Mouse (Mus musculus): Measurements from ENCODE around the gene Gm20479. TPM values are rescaled to one million over a fixed set of nuclear protein-coding genes. Genes with fewer than 3 reads are reported as not detected.

Gene Gm20479
- polyA plus RNA-seq, 1 experiment from 2014 or later = 1.1 TPM

DNA sequence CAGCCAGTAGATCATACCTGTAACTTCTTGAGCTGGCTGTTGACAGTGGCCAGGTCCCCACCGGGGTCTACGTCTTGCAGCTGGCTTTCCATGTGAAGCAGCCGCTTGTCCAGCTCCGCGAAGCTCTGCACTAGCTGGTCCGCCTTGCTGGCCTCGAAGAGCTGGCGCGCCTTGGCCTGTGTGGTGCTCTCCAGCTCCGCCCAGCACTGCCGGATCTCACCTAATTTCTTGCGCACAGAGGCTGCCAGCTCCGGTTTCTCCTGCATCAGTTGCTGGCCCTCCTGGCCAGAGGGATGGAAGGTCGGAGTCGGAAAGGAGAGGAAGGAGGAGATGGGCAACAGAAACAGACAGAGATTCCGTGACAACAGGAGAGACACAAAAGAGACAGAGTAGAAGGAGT, 34.2 kb upstream of the Gm20479 start:
- no peak for ATAC-seq (ENCODE audit: low read depth)
- 29% methylated on average over 16 of the region's 16 CpGs for WGBS
- no peaks in the 10 kb centered on the region for H3K9me3 ChIP-seq (ENCODE audit: control insufficient read depth, low read length)
- H3K4me3 ChIP-seq (ENCODE audit: low read length) = no peak overlapping the region
- H3K4me1 ChIP-seq (replicated peaks; ENCODE audit: control insufficient read depth, insufficient read depth, low read length) = no peaks in the 10 kb centered on the region
- H3K27me3 ChIP-seq (ENCODE audit: control insufficient read depth, insufficient read depth, low read depth, low read length) = peaks cover 40% of the 10 kb centered on the region
- H3K9ac ChIP-seq (ENCODE audit: low read length) = no peak overlapping the region
- H3K36me3 ChIP-seq (ENCODE audit: control insufficient read depth, insufficient read depth, low read length) = no peaks in the 10 kb centered on the region
- no peak overlapping the region for H3K4me2 ChIP-seq (ENCODE audit: low read depth, low read length)
- H3K27ac ChIP-seq (ENCODE audit: low read length) = no peak overlapping the region

DNA sequence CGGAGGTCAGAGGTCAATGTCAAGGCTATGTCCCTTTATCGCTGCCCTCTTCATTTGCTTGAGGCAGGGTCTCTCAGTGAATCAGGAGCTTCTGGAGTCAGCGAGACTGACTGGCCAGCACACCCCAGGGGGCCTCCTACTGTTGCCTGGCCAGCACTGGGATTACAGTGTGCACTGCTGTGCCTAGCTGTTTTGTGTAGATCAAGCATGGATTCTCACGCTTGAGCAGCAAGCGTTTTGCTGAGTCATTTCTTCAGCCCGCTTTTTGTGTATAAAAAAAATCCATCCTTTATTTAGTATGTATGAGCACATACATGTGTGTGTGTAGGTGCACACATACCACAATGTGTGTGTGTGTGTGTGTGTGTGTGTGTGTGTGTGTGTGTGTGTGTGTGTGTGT, 32.0 kb upstream of the Gm20479 start:
- Histone ChIP-seq H3K4me1 (replicated peaks; ENCODE audit: control insufficient read depth, insufficient read depth, low read length) (no peaks in the 10 kb centered on the region), H3K9ac (ENCODE audit: low read length) (no peak overlapping the region), H3K27me3 (ENCODE audit: control insufficient read depth, insufficient read depth, low read depth, low read length) (peaks cover 18% of the 10 kb centered on the region), H3K36me3 (ENCODE audit: control insufficient read depth, insufficient read depth, low read length) (no peaks in the 10 kb centered on the region), H3K27ac (ENCODE audit: low read length) (no peak overlapping the region), H3K9me3 (ENCODE audit: control insufficient read depth, low read length) (no peaks in the 10 kb centered on the region), H3K4me2 (ENCODE audit: low read depth, low read length) (no peak overlapping the region), H3K4me3 (ENCODE audit: low read length) (no peak overlapping the region)
- ATAC-seq (ENCODE audit: low read depth) = no peak
- 62% methylated on average over 6 of the region's 6 CpGs for WGBS

DNA sequence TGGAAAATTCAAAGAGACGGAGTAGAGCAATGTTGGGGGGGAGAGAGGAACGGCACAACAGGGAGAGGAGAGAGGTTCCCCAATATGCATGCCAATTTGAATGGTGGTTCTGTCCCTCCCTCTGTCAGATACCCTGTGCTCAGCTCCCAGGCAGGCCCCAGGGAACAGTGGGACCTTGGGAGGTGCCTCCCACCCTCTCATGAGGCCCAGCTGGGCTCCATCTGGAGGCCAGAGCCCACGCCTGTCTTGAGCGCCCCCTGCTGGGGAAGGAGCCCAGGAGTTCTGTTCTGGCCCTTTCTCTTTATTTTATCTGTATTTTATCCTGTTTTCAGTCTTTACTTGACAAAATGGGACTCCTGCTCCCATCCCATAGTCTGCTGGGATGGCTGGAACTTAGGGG, 27.5 kb upstream of the Gm20479 start:
- H3K9ac ChIP-seq (ENCODE audit: low read length) = no peak overlapping the region
- no peaks in the 10 kb centered on the region for H3K36me3 ChIP-seq (ENCODE audit: control insufficient read depth, insufficient read depth, low read length)
- ATAC-seq (ENCODE audit: low read depth) = peak; percentile 68; the same call in 1 of the 2 replicates
- H3K4me3 ChIP-seq (ENCODE audit: low read length) = no peak overlapping the region
- H3K4me1 ChIP-seq (replicated peaks; ENCODE audit: control insufficient read depth, insufficient read depth, low read length) = no peaks in the 10 kb centered on the region
- no peak overlapping the region for H3K27ac ChIP-seq (ENCODE audit: low read length)
- H3K9me3 ChIP-seq (ENCODE audit: control insufficient read depth, low read length) = no peaks in the 10 kb centered on the region
- H3K4me2 ChIP-seq (ENCODE audit: low read depth, low read length) = no peak overlapping the region
- no peaks in the 10 kb centered on the region for H3K27me3 ChIP-seq (ENCODE audit: control insufficient read depth, insufficient read depth, low read depth, low read length)
- 30% methylated on average over 4 of the region's 4 CpGs for WGBS

DNA sequence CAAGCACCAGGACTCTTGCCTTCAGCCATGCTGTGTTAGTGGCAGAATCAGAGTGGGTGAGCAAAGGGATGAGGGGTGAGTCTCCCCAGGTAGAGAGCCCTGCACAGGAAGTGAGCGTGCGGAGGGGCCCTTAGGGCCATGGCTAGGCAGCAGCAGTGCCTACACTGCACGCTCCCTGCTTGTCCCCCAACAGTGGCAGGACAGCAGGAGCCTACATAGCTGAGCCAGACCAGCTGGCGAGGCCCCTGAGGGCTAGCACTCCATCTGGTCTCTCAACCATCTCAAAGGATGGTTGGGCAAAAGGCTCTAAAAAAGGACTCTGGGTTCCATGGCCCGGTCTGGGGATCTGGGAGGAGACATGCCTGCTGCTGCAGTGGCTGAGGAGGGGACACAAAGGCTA, 26.9 kb upstream of the Gm20479 start:
- H3K9me3 ChIP-seq (ENCODE audit: control insufficient read depth, low read length) = no peaks in the 10 kb centered on the region
- no peak overlapping the region for H3K9ac ChIP-seq (ENCODE audit: low read length)
- no peaks in the 10 kb centered on the region for H3K4me1 ChIP-seq (replicated peaks; ENCODE audit: control insufficient read depth, insufficient read depth, low read length)
- no peaks in the 10 kb centered on the region for H3K36me3 ChIP-seq (ENCODE audit: control insufficient read depth, insufficient read depth, low read length)
- no peak overlapping the region for H3K4me3 ChIP-seq (ENCODE audit: low read length)
- ATAC-seq (ENCODE audit: low read depth) = no peak
- WGBS = 62% methylated on average over 5 of the region's 5 CpGs
- H3K27ac ChIP-seq (ENCODE audit: low read length) = no peak overlapping the region
- no peaks in the 10 kb centered on the region for H3K27me3 ChIP-seq (ENCODE audit: control insufficient read depth, insufficient read depth, low read depth, low read length)
- H3K4me2 ChIP-seq (ENCODE audit: low read depth, low read length) = no peak overlapping the region

DNA sequence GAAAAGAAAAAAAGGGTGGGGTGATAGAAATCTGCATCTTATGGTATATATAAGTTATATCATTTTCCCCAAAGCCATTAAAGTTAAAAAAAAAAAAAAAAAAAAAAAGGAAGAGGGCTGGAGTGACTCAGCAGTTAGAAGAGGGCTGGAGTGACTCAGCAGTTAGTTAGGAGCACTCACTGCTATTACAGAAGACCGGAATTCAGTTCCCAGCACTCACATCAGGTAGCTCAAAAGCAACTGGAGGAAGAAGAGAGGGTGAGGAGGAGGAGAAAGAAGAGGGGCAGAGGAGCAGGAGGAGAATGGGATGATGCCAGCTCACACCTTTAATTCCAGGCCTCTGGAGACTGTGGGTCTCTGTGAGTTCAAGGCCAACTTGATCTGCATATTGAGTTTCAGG, 26.0 kb upstream of the Gm20479 start:
- H3K4me1 ChIP-seq (replicated peaks; ENCODE audit: control insufficient read depth, insufficient read depth, low read length) = 0 out of 2 replicates have a peak, but pooled peaks cover 2% of the 10 kb centered on the region
- H3K9me3 ChIP-seq (ENCODE audit: control insufficient read depth, low read length) = no peaks in the 10 kb centered on the region
- H3K4me3 ChIP-seq (ENCODE audit: low read length) = no peak overlapping the region
- no peak overlapping the region for H3K27ac ChIP-seq (ENCODE audit: low read length)
- no peaks in the 10 kb centered on the region for H3K36me3 ChIP-seq (ENCODE audit: control insufficient read depth, insufficient read depth, low read length)
- no peak overlapping the region for H3K4me2 ChIP-seq (ENCODE audit: low read depth, low read length)
- ATAC-seq (ENCODE audit: low read depth) = no peak
- H3K27me3 ChIP-seq (ENCODE audit: control insufficient read depth, insufficient read depth, low read depth, low read length) = no peaks in the 10 kb centered on the region; the same call in 1 of the 2 replicates
- H3K9ac ChIP-seq (ENCODE audit: low read length) = no peak overlapping the region
- WGBS = 71% methylated on average over 1 of the region's 1 CpGs

DNA sequence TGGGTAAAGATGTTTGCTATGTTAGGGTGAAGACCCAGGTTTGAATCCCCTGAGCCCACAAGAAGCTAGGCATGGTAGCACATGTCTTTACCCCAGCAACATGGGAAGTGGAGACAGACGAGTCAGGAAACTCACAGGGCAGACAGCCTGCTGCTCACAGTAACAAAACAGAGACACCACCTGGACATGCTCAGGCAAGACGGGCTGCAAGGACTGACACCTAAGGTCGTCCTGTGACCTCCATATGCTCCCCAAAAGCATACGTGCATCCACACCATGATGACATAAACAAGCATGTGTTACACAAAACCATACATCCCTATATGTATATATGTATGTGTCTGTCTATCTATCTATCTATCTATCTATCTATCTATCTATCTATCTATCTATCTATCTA, 24.3 kb upstream of the Gm20479 start:
- Histone ChIP-seq H3K4me1 (replicated peaks; ENCODE audit: control insufficient read depth, insufficient read depth, low read length) (0 out of 2 replicates have a peak, but pooled peaks cover 2% of the 10 kb centered on the region), H3K9me3 (ENCODE audit: control insufficient read depth, low read length) (no peaks in the 10 kb centered on the region), H3K9ac (ENCODE audit: low read length) (no peak overlapping the region), H3K4me2 (ENCODE audit: low read depth, low read length) (no peak overlapping the region), H3K36me3 (ENCODE audit: control insufficient read depth, insufficient read depth, low read length) (no peaks in the 10 kb centered on the region), H3K27ac (ENCODE audit: low read length) (no peak overlapping the region), H3K4me3 (ENCODE audit: low read length) (no peak overlapping the region), H3K27me3 (ENCODE audit: control insufficient read depth, insufficient read depth, low read depth, low read length) (peaks cover 3% of the 10 kb centered on the region; the same call in 1 of the 2 replicates)
- 37% methylated on average over 4 of the region's 4 CpGs for WGBS
- no peak for ATAC-seq (ENCODE audit: low read depth)

DNA sequence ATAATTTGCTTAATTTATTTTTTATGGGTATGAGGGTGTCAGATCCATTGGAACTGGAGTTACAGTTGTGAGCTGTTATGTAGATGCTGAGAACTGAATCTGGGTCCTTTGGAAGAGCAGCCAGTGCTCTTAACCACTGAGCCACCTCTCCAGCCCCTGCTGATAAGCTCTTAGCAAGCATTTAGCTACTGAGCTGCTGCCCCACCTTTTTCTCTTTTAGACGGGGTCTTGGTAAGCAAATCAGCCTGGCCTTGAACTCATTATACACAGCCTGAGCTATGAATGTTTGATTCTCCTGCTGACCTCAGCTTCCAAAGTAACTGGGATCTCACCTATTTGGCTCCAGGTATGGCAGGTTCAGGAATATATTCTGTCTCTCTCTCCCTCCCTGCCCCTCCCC, 23.8 kb upstream of the Gm20479 start:
- no peak overlapping the region for H3K4me2 ChIP-seq (ENCODE audit: low read depth, low read length)
- H3K9ac ChIP-seq (ENCODE audit: low read length) = no peak overlapping the region
- no peak overlapping the region for H3K27ac ChIP-seq (ENCODE audit: low read length)
- peaks cover 7% of the 10 kb centered on the region for H3K27me3 ChIP-seq (ENCODE audit: control insufficient read depth, insufficient read depth, low read depth, low read length)
- H3K36me3 ChIP-seq (ENCODE audit: control insufficient read depth, insufficient read depth, low read length) = no peaks in the 10 kb centered on the region
- no peak overlapping the region for H3K4me3 ChIP-seq (ENCODE audit: low read length)
- H3K9me3 ChIP-seq (ENCODE audit: control insufficient read depth, low read length) = no peaks in the 10 kb centered on the region
- 33% methylated on average over 1 of the region's 1 CpGs for WGBS
- H3K4me1 ChIP-seq (replicated peaks; ENCODE audit: control insufficient read depth, insufficient read depth, low read length) = 0 out of 2 replicates have a peak, but pooled peaks cover 2% of the 10 kb centered on the region
- no peak for ATAC-seq (ENCODE audit: low read depth)

DNA sequence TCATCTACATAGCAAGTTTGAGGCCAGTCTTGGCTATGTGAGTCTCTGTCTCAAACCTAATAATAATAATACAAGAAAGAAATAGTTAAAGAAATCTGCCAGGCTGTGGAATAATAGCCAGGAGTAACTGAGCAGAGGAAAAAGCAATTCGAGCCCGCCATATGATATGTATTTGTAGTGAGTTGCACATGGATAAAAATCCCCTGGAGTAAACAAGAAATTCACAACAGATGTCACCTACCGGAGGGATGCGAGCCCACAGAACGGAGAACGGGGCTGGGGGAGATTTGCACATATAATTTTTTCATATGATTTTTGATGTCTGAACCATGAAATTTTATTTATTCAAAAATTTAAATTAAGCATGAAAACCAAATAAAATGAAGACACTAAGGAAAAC, 22.6 kb upstream of the Gm20479 start:
- ATAC-seq (ENCODE audit: low read depth) = no peak
- Histone ChIP-seq H3K9ac (ENCODE audit: low read length) (no peak overlapping the region), H3K4me1 (replicated peaks; ENCODE audit: control insufficient read depth, insufficient read depth, low read length) (peaks cover 2% of the 10 kb centered on the region; the same call in 1 of the 2 replicates), H3K9me3 (ENCODE audit: control insufficient read depth, low read length) (no peaks in the 10 kb centered on the region), H3K4me2 (ENCODE audit: low read depth, low read length) (no peak overlapping the region), H3K27me3 (ENCODE audit: control insufficient read depth, insufficient read depth, low read depth, low read length) (peaks cover 18% of the 10 kb centered on the region), H3K4me3 (ENCODE audit: low read length) (no peak overlapping the region), H3K27ac (ENCODE audit: low read length) (no peak overlapping the region), H3K36me3 (ENCODE audit: control insufficient read depth, insufficient read depth, low read length) (no peaks in the 10 kb centered on the region)
- 90% methylated on average over 6 of the region's 6 CpGs for WGBS

DNA sequence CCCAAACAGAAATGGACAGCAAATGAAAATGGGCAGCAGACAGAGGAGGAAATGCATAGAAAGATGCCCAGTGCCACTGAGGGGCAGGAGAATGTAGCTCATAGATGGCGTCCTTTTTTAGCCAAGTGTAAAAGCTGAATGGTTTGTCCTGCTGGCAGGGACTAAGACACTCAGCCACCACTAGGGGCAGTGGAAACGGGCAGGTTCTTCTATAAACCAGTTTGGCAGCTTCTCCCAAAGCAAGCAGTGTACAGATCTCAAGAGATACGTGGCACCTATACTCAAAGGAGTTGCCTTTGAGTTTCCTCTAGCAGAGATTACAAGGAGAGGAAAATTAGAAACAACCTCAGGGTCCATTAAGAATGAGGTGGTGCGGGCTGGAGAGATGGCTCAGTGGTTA, 21.2 kb upstream of the Gm20479 start:
- no peak overlapping the region for H3K4me3 ChIP-seq (ENCODE audit: low read length)
- peaks cover 2% of the 10 kb centered on the region; the same call in 1 of the 2 replicates for H3K4me1 ChIP-seq (replicated peaks; ENCODE audit: control insufficient read depth, insufficient read depth, low read length)
- no peaks in the 10 kb centered on the region for H3K36me3 ChIP-seq (ENCODE audit: control insufficient read depth, insufficient read depth, low read length)
- peak; percentile 80 for ATAC-seq (ENCODE audit: low read depth)
- H3K27me3 ChIP-seq (ENCODE audit: control insufficient read depth, insufficient read depth, low read depth, low read length) = peaks cover 30% of the 10 kb centered on the region
- no peak overlapping the region for H3K4me2 ChIP-seq (ENCODE audit: low read depth, low read length)
- H3K9me3 ChIP-seq (ENCODE audit: control insufficient read depth, low read length) = no peaks in the 10 kb centered on the region
- WGBS = 14% methylated on average over 4 of the region's 4 CpGs
- H3K27ac ChIP-seq (ENCODE audit: low read length) = peak overlapping the region; percentile 13; the same call in 1 of the 2 replicates
- H3K9ac ChIP-seq (ENCODE audit: low read length) = no peak overlapping the region

DNA sequence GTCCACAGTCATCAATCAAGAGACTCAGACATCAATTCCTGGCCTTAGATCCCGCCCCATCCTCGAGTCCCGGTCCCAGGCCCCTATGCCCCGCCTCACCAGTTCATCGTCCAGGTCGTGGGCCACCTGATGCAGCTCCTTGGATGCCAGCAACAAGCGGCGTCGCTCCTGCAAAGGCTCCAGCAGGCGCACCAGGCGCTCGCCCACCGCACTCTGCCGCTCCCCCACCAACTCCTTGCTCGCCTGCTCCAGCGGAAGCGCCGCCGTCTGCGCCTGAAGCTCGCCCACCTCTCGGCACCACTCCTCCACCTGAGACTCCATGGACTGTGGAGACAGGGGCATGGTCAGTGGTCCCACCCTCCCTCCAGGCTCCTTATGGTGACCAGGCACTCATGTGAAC, 18.1 kb upstream of the Gm20479 start:
- no peak overlapping the region; the same call in 1 of the 2 replicates for H3K4me2 ChIP-seq (ENCODE audit: low read depth, low read length)
- H3K4me3 ChIP-seq (ENCODE audit: low read length) = no peak overlapping the region
- peaks cover 57% of the 10 kb centered on the region for H3K27me3 ChIP-seq (ENCODE audit: control insufficient read depth, insufficient read depth, low read depth, low read length)
- WGBS = under 1% methylated on average over 22 of the region's 22 CpGs
- H3K9me3 ChIP-seq (ENCODE audit: control insufficient read depth, low read length) = no peaks in the 10 kb centered on the region
- no peak overlapping the region for H3K9ac ChIP-seq (ENCODE audit: low read length)
- no peaks in the 10 kb centered on the region for H3K36me3 ChIP-seq (ENCODE audit: control insufficient read depth, insufficient read depth, low read length)
- no peak overlapping the region for H3K27ac ChIP-seq (ENCODE audit: low read length)
- H3K4me1 ChIP-seq (replicated peaks; ENCODE audit: control insufficient read depth, insufficient read depth, low read length) = peaks cover 6% of the 10 kb centered on the region
- no peak for ATAC-seq (ENCODE audit: low read depth)

All from lung, embryonic 16.5 days (tissue).